Mouse (Mus musculus) C2C12 (cell line): Measurements from ENCODE around the gene Ifitm1. TPM values are rescaled to one million over a fixed set of nuclear protein-coding genes. Genes with fewer than 3 reads are reported as not detected.
A peak's percentile ranks its signal among the peaks of the same experiment; 100 is the strongest.
"Not testable (repeated sequence)": the region's sequence is repeated elsewhere in the genome, so short reads cannot be mapped to it uniquely, and the experiment has no call there.

ENCODE experiments used
- H3K27me3 ChIP-seq: one replicate; pipeline ENCODE4 v1.6.1; 2011; ENCODE audit not compliant: control insufficient read depth, insufficient read depth, insufficient read length
- H3K36me3 ChIP-seq: one replicate; pipeline ENCODE4 v1.6.1; 2011; ENCODE audit not compliant: control insufficient read depth, insufficient read depth
- H3K4me3 ChIP-seq: one replicate; pipeline ENCODE4 v1.5.1; 2011; ENCODE audit warnings: mild to moderate bottlenecking, control low read depth; ENCODE audit not compliant: poor library complexity, insufficient read depth, severe bottlenecking
- H3K79me2 ChIP-seq: one replicate; pipeline ENCODE4 v1.6.1; 2011; ENCODE audit not compliant: control insufficient read depth, insufficient read depth
- H3K79me3 ChIP-seq: one replicate; pipeline ENCODE4 v1.6.1; 2011; ENCODE audit warnings: low read depth, control low read depth
- H3ac ChIP-seq: one replicate; pipeline ENCODE3; 2011; ENCODE audit warnings: low read depth; ENCODE audit not compliant: control insufficient read depth, insufficient read length
- CEBPB ChIP-seq: IDR thresholded peaks from one replicate; pipeline ENCODE4 v1.6.1; 2011; ENCODE audit warnings: low read depth, mild to moderate bottlenecking, control low read depth, moderate library complexity
- CTCF ChIP-seq: IDR thresholded peaks from one replicate; pipeline ENCODE4 v1.5.1; 2011; ENCODE audit not compliant: control insufficient read depth, insufficient read depth, insufficient read length
- FOSL1 ChIP-seq: IDR thresholded peaks from one replicate; pipeline ENCODE4 v1.8.0; 2011; ENCODE audit warnings: mild to moderate bottlenecking, low read length; ENCODE audit not compliant: poor library complexity, insufficient read depth, severe bottlenecking
- MAX ChIP-seq: IDR thresholded peaks from one replicate; pipeline ENCODE4 v1.6.1; 2011; ENCODE audit warnings: mild to moderate bottlenecking, control low read depth
- MYOD1 ChIP-seq: IDR thresholded peaks from one replicate; pipeline ENCODE4 v1.6.1; 2011; ENCODE audit warnings: low read depth; ENCODE audit not compliant: control insufficient read depth, insufficient read length
- MYOG ChIP-seq: IDR thresholded peaks from one replicate; pipeline ENCODE4 v1.6.1; 2011; ENCODE audit not compliant: control insufficient read depth, insufficient read length; ENCODE audit errors: extremely low read depth
- USF1 ChIP-seq: IDR thresholded peaks from one replicate; pipeline ENCODE4 v1.6.1; 2011; ENCODE audit warnings: low read depth, mild to moderate bottlenecking, control low read depth, moderate library complexity
- polyA plus RNA-seq: library from polyadenylated mRNA; unstranded; fragments of >200 nt; fragmentation: generic; extraction: Trizol; gene quantifications from one replicate; pipeline ENCODE4 v1.2.1, GENCODE M21; 2012; ENCODE audit warnings: missing spikeins

Gene Ifitm1
- polyA plus RNA-seq, 1 experiment, result 60.7 TPM

- Histone ChIP-seq H3K36me3 (no peaks in the 10 kb centered on the region), H3K79me3 (peaks cover 2% of the 10 kb centered on the region), H3K4me3 (no peak overlapping the region), H3K79me2 (peaks cover 11% of the 10 kb centered on the region), H3K27me3 (no peaks in the 10 kb centered on the region), H3ac (no peak overlapping the region)
- TF ChIP-seq MAX, result no peak
These were observed 1.0 kb downstream of the Ifitm1 start for GRCm38 (mm10) chr7:140967862-140968591.

- H3K79me2 ChIP-seq, result peaks cover 11% of the 10 kb centered on the region
- not testable (repeated sequence) for H3K79me3 ChIP-seq, H3K27me3 ChIP-seq, H3ac ChIP-seq, H3K36me3 ChIP-seq, H3K4me3 ChIP-seq
- TF ChIP-seq MYOD1, result peak; percentile 5
These were observed 1.7 kb downstream of the Ifitm1 start for GRCm38 (mm10) chr7:140968710-140969109.

GRCm38 (mm10) chr7:140970931-140971330, 3.9 kb downstream of the Ifitm1 start:
- TF ChIP-seq MYOG, result no peak
- TF ChIP-seq FOSL1, result no peak
- TF ChIP-seq MAX, result no peak
- no peak for TF ChIP-seq USF1
- no peak for TF ChIP-seq MYOD1
- TF ChIP-seq CTCF, result no peak
- TF ChIP-seq CEBPB, result no peak
- Histone ChIP-seq H3K36me3 (no peaks in the 10 kb centered on the region), H3K4me3 (no peak overlapping the region), H3K27me3 (no peaks in the 10 kb centered on the region), H3ac (no peak overlapping the region), H3K79me3 (peaks cover 2% of the 10 kb centered on the region), H3K79me2 (peaks cover 11% of the 10 kb centered on the region)

- no peak overlapping the region for H3K4me3 ChIP-seq
- H3K27me3 ChIP-seq, result no peaks in the 10 kb centered on the region
- H3K36me3 ChIP-seq, result no peaks in the 10 kb centered on the region
- no peak for TF ChIP-seq MYOD1
- no peak for TF ChIP-seq MAX
- TF ChIP-seq CTCF, result no peak
- no peak for TF ChIP-seq USF1
- no peak for TF ChIP-seq MYOG
- TF ChIP-seq FOSL1, result no peak
- TF ChIP-seq CEBPB, result no peak
- peaks cover 11% of the 10 kb centered on the region for H3K79me2 ChIP-seq
- no peak overlapping the region for H3ac ChIP-seq
- H3K79me3 ChIP-seq, result peaks cover 2% of the 10 kb centered on the region
These were observed 4.6 kb downstream of the Ifitm1 start for GRCm38 (mm10) chr7:140971479-140972171.

GRCm38 (mm10) chr7:140973396-140974165, 6.6 kb downstream of the Ifitm1 start:
- H3K27me3 ChIP-seq, result no peaks in the 10 kb centered on the region
- peak overlapping the region; percentile 43 for H3ac ChIP-seq
- H3K79me3 ChIP-seq, result peaks cover 2% of the 10 kb centered on the region

GRCm38 (mm10) chr7:140974940-140975339, 7.9 kb downstream of the Ifitm1 start:
- Histone ChIP-seq H3K27me3 (no peaks in the 10 kb centered on the region), H3K79me2 (no peaks in the 10 kb centered on the region), H3K79me3 (peaks cover under 1% of the 10 kb centered on the region), H3ac (no peak overlapping the region), H3K36me3 (no peaks in the 10 kb centered on the region), H3K4me3 (no peak overlapping the region)
- TF ChIP-seq MYOD1 (no peak), MAX (no peak), FOSL1 (no peak), CTCF (no peak), CEBPB (no peak), MYOG (no peak), USF1 (no peak)

More at GRCm38 (mm10) chr7:140973396-140974165, 6.6 kb downstream of the Ifitm1 start:
- Histone ChIP-seq H3K4me3 (no peak overlapping the region), H3K36me3 (no peaks in the 10 kb centered on the region), H3K79me2 (peaks cover 11% of the 10 kb centered on the region)
- TF ChIP-seq FOSL1 (no peak), MYOD1 (peak; percentile 47)
